ENCODE assay signal across 8 mouse cellular contexts in genomic region chr19:22303952-22304655, GRCm38 (mm10).
DNase-seq lines count a peak whose midpoint lies in the region; ATAC-seq lines count a peak whose summit lies in the region.

No protein-coding gene starts in this region.

- WGBS in intestine, embryonic 15.5 days = 5% methylated on average over 18 of the region's 18 CpGs

- peak overlapping the region; percentile 42 for H3K4me2 ChIP-seq in intestine, embryonic 15.5 days (replicated peaks)

- intact Hi-C loops in left cerebral cortex, postnatal 10 days (cut with DNase I) = loop anchor here (10.0 kb wide), 6 partner anchors 479 to 929 kb away; partner anchors contain the start of genes 1110059E24Rik, Abhd17b and Cemip2

- no peaks in the 10 kb centered on the region for H3K9me3 ChIP-seq in intestine, embryonic 15.5 days

- peak; percentile 55 for DNase-seq in adrenal gland, adult 2 months
- peak; percentile 75 for DNase-seq in embryo, embryonic 11.5 days (ENCODE audit: low read depth, low spot score)
- peak; percentile 2 for DNase-seq in gonadal fat pad, adult 2 months (ENCODE audit: low read depth)
- DNase-seq in left cerebral cortex, postnatal 10 days (ENCODE audit: extremely low spot score in 1 of 2, low spot score in 2 of 2) = peak; percentile 88 to 89
- peak; percentile 69 for DNase-seq in right cerebral cortex, postnatal 25 days
- DNase-seq in yolk sac, embryonic 10.5 days (ENCODE audit: low spot score) = peak; percentile 67

- no peak overlapping the region for H3K9ac ChIP-seq in intestine, embryonic 15.5 days

- H3K36me3 ChIP-seq in intestine, embryonic 15.5 days = no peaks in the 10 kb centered on the region

- H3K27ac ChIP-seq in intestine, embryonic 15.5 days = no peak overlapping the region

- peak; percentile 45; the same call in 1 of the 2 replicates for ATAC-seq in intestine, embryonic 15.5 days
- peak; percentile 80 for ATAC-seq in megakaryocyte progenitor cell, adult 5-6 weeks (replicated peaks; ENCODE audit: poor library complexity)

- no peak overlapping the region for H3K4me3 ChIP-seq in intestine, embryonic 15.5 days (replicated peaks)

- no peaks in the 10 kb centered on the region for H3K4me1 ChIP-seq in intestine, embryonic 15.5 days (replicated peaks)

- no peaks in the 10 kb centered on the region for H3K27me3 ChIP-seq in intestine, embryonic 15.5 days (replicated peaks)

Comparison
In these comparisons a context has a peak if more than half of its experiments do, and no peak if none do; other contexts are left out.
1. DNase-seq: peak in every context shown above with its lines; median percentile 88 in left cerebral cortex, postnatal 10 days; 75 in embryo, embryonic 11.5 days; 69 in right cerebral cortex, postnatal 25 days; 67 in yolk sac, embryonic 10.5 days; 55 in adrenal gland, adult 2 months; 2 in gonadal fat pad, adult 2 months.